Mouse (Mus musculus): ENCODE measurements at regions not wholly inside any gene's neighbourhood (a gene's known extent, or its start where the extent isn't known, plus 50 kb on each side); places are given as distances from the start of the nearest gene placed in this dataset.

DNA sequence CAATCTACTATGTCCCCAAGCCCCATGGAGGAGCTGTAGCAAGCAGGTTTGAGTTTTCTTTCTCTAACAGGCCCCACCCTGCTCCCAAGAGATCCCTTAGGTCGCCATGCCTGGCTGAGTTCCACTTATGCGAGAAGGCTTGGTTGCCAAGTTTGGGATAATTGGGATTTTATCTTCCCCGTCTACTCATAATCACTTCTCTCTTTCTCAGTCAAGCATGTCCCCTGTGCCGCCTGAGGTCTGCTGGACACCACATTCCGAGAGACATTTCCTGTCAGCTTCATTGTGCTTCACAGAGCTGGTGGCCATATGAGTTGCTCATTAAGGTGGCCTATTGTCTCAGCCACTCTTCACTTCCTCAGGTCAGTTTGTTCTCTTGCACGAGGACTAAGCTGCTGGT, 234.5 kb upstream of the Wscd1 start:
- TF ChIP-seq CTCF (IDR thresholded peaks at IDR 0.05; ENCODE audit: low read depth, low read length), result no peak
- no peak for TF ChIP-seq POLR2A (IDR thresholded peaks at IDR 0.05; ENCODE audit: borderline replicate concordance, low read depth, low read length)
